Mouse (Mus musculus): ENCODE measurements around the gene Tsga10ip.
"Not testable (repeated sequence)": the region's sequence is repeated elsewhere in the genome, so short reads cannot be mapped to it uniquely, and the experiment has no call there.

Tsga10ip gene

DNA sequence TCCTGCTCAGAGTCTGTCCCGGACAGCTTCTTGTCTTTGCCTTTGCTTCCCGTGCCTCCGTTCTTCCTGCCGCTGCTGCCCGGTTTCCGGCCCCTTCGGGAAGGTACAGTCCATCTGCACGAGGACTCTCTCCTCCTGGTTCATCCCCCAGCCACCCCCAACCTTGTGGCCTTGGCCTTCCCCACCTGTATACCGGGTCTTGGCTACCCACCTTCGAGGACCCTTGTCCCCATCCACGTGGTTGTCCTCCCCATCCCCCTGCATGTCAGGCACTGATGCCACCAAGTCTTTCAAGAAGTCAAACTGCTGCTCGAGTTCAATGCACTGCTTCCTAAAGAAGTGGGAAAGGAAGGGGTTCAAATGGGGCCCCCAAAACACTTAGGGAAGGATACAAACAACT is 21.2 kb upstream of the Tsga10ip start:
- DNase-seq, result no peak

- DNase-seq, result no peak
These were observed 20.6 kb upstream of the Tsga10ip start for GRCm38 (mm10) chr19:5422895-5423443.

GRCm38 (mm10) chr19:5422267-5422666 is 19.9 kb upstream of the Tsga10ip start:
- DNase-seq, result no peak

- DNase-seq, result no peak
These were observed 19.5 kb upstream of the Tsga10ip start for GRCm38 (mm10) chr19:5421784-5422183.

GRCm38 (mm10) chr19:5420579-5420978 is 18.3 kb upstream of the Tsga10ip start:
- no peak for DNase-seq

GRCm38 (mm10) chr19:5419630-5420029 is 17.3 kb upstream of the Tsga10ip start:
- DNase-seq, result no peak

GRCm38 (mm10) chr19:5418750-5419466 is 16.6 kb upstream of the Tsga10ip start:
- DNase-seq, result no peak

DNA sequence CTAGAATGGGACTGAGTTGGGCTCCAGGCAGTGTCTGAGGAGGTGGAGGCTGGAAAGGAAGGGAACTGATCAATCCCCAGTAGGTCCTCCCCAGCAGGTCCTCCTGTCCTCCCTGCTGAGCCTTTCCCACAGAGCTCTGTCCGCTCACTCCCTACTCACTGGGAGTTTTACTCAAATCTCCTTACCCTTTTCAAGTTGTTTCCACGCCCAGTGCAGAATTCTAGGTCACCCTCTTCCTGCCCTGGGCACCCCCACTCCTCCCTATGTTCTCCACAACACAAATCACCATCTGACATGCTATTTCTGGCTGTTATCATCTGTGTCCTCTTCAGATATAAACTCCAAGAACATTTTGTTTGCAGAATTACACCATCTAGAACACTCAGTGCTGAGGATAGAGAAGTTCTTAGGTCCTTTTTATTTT is 12.2 kb upstream of the Tsga10ip start:
- DNase-seq, result no peak

DNA sequence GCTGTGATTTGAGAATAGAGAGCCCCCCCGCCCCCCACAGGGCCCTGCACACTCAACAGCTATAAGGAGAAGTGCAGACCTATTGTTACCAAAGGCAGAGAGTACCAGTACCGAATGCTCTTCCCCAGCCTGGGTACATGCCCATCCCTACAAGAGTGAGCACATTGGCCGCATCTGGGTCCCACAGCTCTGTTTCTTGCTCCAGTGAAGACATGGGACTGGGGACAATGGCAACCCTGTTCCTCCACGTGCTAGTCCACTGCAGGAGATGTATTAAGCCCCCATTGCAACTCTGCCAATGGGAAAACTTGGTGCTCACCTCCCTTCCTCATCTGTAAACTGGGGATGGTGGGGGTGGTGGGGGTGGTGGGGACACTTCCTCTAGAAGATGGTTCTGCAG is 11.5 kb upstream of the Tsga10ip start:
- DNase-seq, result no peak

- DNase-seq, result no peak
These were observed 9.6 kb upstream of the Tsga10ip start for GRCm38 (mm10) chr19:5411961-5412360.

- no peak for DNase-seq
These were observed 8.3 kb upstream of the Tsga10ip start for GRCm38 (mm10) chr19:5410641-5411040.

DNA sequence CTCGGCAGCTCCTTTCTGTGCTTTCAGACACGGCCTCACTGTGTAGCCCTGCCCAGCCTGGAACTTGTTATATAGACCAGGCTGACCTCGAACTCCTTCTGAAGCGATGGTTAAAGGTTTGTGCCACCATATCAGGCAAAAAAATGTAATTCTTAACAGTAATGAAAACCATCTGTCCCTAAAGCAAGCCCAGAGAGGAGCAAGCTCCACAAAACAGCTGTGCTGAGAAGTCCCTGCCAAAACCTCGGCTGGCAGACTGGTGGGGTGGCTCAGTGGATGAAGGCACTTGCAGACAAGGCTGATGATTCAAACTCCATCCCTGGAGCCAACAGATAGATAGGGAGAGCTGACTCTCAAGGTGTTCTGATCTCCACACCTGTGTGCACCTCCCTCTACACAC is 6.7 kb upstream of the Tsga10ip start:
- no peak for DNase-seq

DNA sequence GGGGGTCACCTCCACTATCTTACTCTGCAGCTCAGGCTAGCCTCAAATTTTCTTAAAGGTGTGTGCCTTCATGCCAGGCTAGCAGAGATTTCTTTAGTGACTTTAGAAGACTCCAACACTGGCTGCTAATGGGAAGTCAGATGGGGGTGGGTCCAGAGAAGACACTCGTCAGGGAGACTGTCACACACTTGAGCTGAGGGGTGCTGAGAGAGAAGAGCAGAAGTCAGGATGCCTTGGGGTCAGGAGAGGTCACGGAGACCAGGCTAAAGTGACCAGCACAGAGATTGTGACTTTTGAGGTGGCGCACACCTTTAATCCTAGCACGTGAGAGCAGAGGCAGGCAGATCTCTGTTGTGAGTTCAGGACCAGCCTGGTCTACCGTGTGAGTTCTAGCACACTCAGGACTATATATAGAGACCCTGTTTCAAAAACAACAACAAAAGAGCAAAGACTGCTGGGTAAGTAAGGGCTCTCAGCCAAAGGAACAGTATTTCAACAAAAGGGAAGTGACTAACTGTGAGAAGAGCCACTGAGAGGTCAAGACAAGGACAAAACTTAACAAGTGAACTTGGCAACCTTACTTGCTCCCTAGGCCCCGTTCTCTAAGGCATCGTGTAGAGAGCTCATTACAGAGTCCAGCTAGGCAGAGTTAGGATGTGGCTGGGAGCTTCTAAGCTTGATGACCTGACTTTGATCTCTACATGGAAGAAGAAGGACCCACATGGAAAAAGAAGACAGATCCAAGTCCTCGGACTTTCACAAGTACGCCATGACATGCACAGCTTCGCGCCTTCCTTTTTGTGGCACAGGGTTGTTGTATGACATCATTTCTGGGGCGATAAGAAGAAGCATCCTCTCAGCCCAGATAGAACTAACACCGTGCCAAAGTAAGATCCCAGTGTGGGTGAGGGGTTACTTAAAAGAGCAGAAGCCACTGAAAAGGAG is 6.0 kb upstream of the Tsga10ip start:
- no peak for DNase-seq

DNA sequence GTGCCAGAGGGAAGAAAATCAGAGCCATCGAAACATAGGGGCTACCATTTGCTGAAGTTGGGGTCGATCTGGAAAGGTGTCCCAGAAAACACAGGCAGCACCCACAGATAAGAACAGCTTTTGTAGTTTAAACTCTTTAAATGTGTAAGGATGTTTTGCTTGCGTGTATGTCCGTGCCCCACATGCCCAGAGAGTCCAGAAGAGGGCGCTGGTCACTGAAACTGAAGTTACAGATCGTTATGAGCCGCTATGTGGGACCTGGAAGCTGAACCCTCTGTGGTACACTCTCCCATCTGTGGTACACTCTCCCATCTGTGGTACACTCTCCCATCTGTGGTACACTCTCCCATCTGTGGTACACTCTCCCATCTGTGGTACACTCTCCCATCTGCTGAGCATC is 4.8 kb upstream of the Tsga10ip start:
- peak; percentile 63 for DNase-seq

DNA sequence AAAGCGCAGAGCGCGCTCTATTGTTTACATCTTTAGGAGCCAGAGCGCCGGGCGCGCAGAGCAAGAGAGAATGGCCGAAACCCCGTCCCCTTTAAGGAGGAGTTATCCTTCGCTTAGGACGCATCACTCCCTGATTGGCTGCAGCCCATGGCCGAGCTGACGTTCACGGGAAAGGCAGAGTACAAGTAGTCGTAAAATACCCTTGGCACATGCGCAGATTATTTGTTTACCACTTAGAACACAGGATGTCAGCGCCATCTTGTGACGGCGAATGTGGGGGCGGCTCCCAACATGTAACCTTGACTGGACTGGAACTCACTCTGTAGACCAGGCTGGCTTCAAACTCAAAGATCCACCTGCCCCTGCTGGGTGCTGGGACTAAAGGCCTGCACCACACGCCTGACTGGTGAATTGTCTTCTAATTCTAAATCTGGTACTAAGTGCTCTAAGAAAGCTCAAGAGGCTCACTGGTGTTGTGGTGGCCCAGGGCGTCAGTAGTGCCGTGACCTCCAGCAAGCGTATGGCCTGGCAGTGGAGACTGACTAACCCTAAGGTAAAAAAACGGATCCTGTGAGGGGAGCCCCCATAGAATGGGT is 4.3 kb upstream of the Tsga10ip start:
- DNase-seq, result peak; percentile 49

DNA sequence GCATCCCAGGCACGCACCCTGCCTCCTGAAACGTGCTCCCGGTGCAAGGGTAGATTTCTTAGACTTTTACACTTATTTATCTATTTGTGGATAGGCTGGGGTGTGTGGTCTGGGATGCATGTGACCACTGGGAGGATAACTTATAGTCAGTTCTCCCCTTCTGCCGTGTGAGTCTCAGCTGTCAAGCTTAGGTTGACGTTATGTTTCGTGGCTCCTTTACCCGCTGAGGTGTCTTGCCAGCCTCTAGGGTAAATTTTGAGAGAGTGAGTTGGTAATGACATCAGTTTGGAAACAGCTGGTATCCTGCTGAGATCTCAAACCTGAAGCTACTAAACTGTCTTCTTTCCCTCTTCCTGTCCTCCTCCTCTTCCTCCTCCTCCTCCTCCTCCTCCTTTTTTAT is 3.6 kb upstream of the Tsga10ip start:
- no peak for DNase-seq

DNA sequence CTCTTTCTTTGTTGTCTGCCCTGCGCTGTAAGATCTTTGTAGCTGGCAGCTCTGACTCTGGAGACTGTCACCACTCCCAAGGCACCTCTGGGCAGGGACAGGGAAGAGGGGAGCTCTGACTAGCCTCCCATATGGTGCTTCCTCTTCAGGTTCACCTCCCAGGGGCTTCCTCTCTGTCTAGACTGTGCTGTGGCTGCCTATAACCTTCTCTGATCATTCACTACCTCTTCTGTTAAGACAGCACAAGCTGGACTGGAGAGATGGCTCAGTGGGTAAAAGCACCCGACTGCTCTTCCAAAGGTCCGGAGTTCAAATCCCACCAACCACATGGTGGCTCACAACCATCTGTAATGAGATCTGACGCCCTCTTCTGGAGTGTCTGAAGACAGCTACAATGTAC is 1.3 kb downstream of the Tsga10ip start:
- DNase-seq, result not testable (repeated sequence)

DNA sequence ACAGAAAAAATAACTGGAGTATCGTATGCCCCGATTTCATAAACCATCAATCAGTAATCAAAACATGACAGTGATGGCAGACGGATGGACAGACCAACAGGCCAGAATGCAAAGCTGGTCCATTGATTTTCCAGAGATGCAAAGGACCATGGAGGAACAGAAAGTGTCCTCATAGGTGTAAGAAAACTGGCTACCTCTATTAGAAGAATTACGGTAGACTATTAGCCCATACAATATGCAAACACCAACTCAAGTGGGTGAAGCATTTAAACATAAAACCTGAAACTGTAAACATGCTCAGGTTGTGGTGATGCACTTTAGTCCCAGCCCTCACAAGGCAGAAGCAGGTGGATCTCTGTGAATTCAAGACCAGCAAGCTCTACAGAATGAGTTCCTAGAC is 7.0 kb downstream of the Tsga10ip start:
- no peak for DNase-seq

DNA sequence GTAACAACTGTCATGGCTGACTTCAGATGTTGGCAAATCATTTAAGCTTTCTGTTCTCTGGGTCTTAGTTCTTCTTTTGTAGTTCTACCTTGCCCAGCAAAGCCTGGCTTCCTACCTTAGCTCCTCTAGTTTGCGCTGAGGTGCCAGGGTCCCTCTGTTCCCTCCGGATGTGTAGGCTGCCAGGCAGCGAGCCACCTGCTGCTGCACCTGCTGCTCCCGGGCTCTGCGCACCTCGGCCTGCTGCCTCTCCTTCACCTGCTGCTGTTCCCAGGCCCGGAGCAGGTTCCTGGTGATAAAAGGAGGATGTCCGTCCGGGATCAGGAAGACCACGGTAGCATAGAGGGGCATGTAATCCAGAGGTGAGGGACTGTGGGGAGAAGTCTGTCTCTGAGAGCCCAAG is 8.2 kb downstream of the Tsga10ip start:
- no peak for DNase-seq

GRCm38 (mm10) chr19:5392892-5393291 is 9.4 kb downstream of the Tsga10ip start:
- DNase-seq, result no peak

DNA sequence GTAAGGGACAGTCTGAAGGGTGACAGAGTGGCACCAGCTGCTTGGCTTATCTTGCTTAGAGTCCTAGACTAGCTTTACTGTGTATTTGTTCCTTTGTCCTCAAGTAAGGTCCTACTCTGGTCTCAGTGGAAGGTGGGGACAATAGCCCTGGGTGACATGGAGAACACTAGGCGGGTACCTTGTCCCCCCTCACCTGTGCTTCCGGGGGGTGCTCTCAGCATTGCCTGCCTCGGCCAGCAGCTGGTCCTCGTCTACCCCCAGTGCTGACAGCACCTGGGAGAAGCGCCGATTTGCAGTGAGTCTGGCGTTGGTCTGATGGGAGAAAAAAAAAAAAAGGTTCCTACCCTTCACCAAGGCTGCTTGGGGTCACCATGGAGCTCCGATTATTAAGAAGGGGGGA is 11.9 kb downstream of the Tsga10ip start:
- no peak for DNase-seq

GRCm38 (mm10) chr19:5389647-5390046 is 12.7 kb downstream of the Tsga10ip start:
- no peak for DNase-seq

DNA sequence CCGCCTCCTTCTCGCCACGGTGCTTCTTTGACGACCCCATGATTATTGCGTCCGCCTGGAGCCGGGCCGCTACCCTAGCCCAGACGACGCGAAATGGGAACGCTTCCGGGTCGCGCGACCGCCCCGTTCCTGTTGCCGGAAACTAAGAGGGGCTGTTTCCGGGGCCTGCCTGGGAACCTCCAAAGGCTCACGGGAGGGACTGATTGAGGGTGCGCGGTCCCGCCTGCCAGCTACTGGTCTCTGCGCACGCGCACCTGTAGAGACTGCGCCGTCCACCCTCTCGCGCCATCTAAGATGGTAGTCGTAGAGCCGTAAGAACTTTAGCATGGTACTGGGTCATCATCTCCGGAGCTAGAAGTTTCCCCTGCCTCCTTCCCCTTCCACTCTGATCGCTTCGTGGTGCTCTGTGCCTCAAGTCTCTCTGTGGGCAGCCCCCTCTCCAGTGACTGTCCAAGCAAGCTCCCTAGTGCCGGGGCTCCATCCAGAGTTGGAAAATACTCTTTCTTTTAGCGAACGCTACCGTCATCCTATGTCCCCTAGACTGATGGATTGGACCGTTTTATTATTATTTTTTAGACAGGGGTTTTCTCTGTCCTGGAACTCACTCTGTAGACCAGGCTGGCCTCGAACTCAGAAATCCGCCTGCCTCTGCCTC is 13.6 kb downstream of the Tsga10ip start, which contains the start of gene Sart1:
Gene Sart1, minus strand, starts transcription at position 116 of the 655 bp plus-strand sequence.
- peak; percentile 98 for DNase-seq
